Mouse (Mus musculus): Measurements from ENCODE around the gene Ociad2. TPM values are rescaled to one million over a fixed set of nuclear protein-coding genes. Genes with fewer than 3 reads are reported as not detected.

Ociad2 gene
- polyA plus RNA-seq, 1 experiment from 2014 or later = 162 TPM

DNA sequence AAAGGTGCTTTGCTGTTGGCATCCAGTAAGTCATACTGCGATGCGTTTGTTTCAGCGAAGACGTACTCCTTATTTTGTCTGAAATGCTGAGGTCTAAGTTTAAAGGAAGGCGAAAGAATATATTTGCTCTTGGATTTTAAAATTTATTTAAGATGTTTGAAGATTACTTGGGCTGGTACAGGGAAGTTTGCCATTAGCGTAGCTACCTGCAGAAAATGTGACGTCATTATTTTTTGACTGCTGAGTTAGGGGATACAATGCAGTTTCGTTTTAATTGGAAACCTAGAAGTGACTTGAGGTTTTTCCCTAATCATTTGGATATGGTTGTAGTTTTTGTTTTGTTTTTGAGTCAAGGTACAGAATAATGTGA lies 47.4 kb downstream of the Ociad2 start:
- peak overlapping the region; percentile 60 for H3K4me2 ChIP-seq (replicated peaks; ENCODE audit: low read depth)
- no peaks in the 10 kb centered on the region for H3K27me3 ChIP-seq (ENCODE audit: control insufficient read depth, insufficient read depth, low read length)
- TF ChIP-seq CTCF (IDR thresholded peaks at IDR 0.05; ENCODE audit: low read depth) (no peak), EP300 (optimal IDR thresholded peaks at IDR 0.05) (no peak)
- no peak for ATAC-seq (ENCODE audit: low FRiP score, low TSS enrichment)
- H3K4me3 ChIP-seq (ENCODE audit: low read depth, low read length) = peak overlapping the region; percentile 93
- H3K36me3 ChIP-seq (ENCODE audit: control insufficient read depth, insufficient read depth, low read length) = 0 out of 2 replicates have a peak, but pooled peaks cover 2% of the 10 kb centered on the region
- H3K9ac ChIP-seq (ENCODE audit: low read length) = peak overlapping the region; percentile 93
- H3K4me1 ChIP-seq (replicated peaks; ENCODE audit: control insufficient read depth, insufficient read depth) = no peaks in the 10 kb centered on the region
- H3K27ac ChIP-seq (replicated peaks) = no peak overlapping the region
- WGBS = 4% methylated on average over 8 of the region's 8 CpGs
- no peaks in the 10 kb centered on the region for H3K9me3 ChIP-seq (ENCODE audit: control insufficient read depth, low read length)
- no peak for DNase-seq (ENCODE audit: low spot score)

- peak; percentile 98 for DNase-seq (ENCODE audit: low spot score)
- no peak for TF ChIP-seq EP300 (optimal IDR thresholded peaks at IDR 0.05)
- peak; percentile 17; the same call in 1 of the 2 replicates for TF ChIP-seq CTCF (IDR thresholded peaks at IDR 0.05; ENCODE audit: low read depth)
- ATAC-seq (ENCODE audit: low FRiP score, low TSS enrichment) = peak; percentile 99
- peak within 1 kb of the TSS; percentile 93 for H3K9ac ChIP-seq (ENCODE audit: low read length)
- peak within 1 kb of the TSS; percentile 94 for H3K27ac ChIP-seq (replicated peaks)
- peak within 1 kb of the TSS; percentile 60 for H3K4me2 ChIP-seq (replicated peaks; ENCODE audit: low read depth)
- H3K4me3 ChIP-seq (ENCODE audit: low read depth, low read length) = peak within 1 kb of the TSS; percentile 93
- under 1% methylated on average over 56 of the region's 58 CpGs for WGBS
- no peaks in the 10 kb centered on the region for H3K27me3 ChIP-seq (ENCODE audit: control insufficient read depth, insufficient read depth, low read length)
- 0 out of 2 replicates have a peak, but pooled peaks cover 2% of the 10 kb centered on the region for H3K36me3 ChIP-seq (ENCODE audit: control insufficient read depth, insufficient read depth, low read length)
- H3K9me3 ChIP-seq (ENCODE audit: control insufficient read depth, low read length) = no peaks in the 10 kb centered on the region
- H3K4me1 ChIP-seq (replicated peaks; ENCODE audit: control insufficient read depth, insufficient read depth) = no peaks in the 10 kb centered on the region
Observed at GRCm38 (mm10) chr5:73292502-73293457, 48.0 kb downstream of the Ociad2 start, which contains the start of gene Ociad1. Gene Ociad1 (plus strand): TSS chr5:73292784.

DNA sequence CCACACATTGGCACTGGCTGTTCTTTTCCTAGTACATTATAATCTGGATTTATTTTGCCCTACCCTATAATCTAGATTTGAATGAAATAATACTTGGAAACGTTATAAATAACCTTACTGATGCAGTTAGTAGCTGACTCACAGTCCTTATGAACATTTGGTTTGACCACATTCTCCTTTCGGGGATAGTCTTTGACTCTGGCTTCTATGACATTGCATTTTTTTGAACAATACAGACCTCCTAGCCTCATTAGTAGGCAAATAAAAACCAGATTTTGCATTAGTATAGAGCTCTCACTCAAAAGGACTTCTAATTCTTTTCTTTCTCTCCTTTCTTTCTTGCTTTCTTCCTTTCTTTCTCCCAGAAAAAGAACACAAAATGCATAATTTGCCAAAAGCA lies 50.9 kb downstream of the Ociad2 start:
- 56% methylated on average over 2 of the region's 2 CpGs for WGBS
- no peak overlapping the region for H3K4me2 ChIP-seq (replicated peaks; ENCODE audit: low read depth)
- H3K9ac ChIP-seq (ENCODE audit: low read length) = no peak overlapping the region
- no peaks in the 10 kb centered on the region for H3K9me3 ChIP-seq (ENCODE audit: control insufficient read depth, low read length)
- ATAC-seq (ENCODE audit: low FRiP score, low TSS enrichment) = no peak
- H3K27ac ChIP-seq (replicated peaks) = no peak overlapping the region
- H3K4me3 ChIP-seq (ENCODE audit: low read depth, low read length) = no peak overlapping the region
- H3K36me3 ChIP-seq (ENCODE audit: control insufficient read depth, insufficient read depth, low read length) = no peaks in the 10 kb centered on the region
- no peaks in the 10 kb centered on the region for H3K27me3 ChIP-seq (ENCODE audit: control insufficient read depth, insufficient read depth, low read length)
- H3K4me1 ChIP-seq (replicated peaks; ENCODE audit: control insufficient read depth, insufficient read depth) = no peaks in the 10 kb centered on the region
- DNase-seq (ENCODE audit: low spot score) = no peak
- no peak for TF ChIP-seq EP300 (optimal IDR thresholded peaks at IDR 0.05)
- TF ChIP-seq CTCF (IDR thresholded peaks at IDR 0.05; ENCODE audit: low read depth) = no peak

GRCm38 (mm10) chr5:73286603-73287002 lies 54.2 kb downstream of the Ociad2 start:
- no peak for TF ChIP-seq CTCF (IDR thresholded peaks at IDR 0.05; ENCODE audit: low read depth)
- no peak for TF ChIP-seq EP300 (optimal IDR thresholded peaks at IDR 0.05)
- 59% methylated on average over 5 of the region's 5 CpGs for WGBS
- Histone ChIP-seq H3K4me1 (replicated peaks; ENCODE audit: control insufficient read depth, insufficient read depth) (no peaks in the 10 kb centered on the region), H3K4me2 (replicated peaks; ENCODE audit: low read depth) (no peak overlapping the region), H3K27me3 (ENCODE audit: control insufficient read depth, insufficient read depth, low read length) (no peaks in the 10 kb centered on the region), H3K4me3 (ENCODE audit: low read depth, low read length) (no peak overlapping the region), H3K9ac (ENCODE audit: low read length) (no peak overlapping the region), H3K36me3 (ENCODE audit: control insufficient read depth, insufficient read depth, low read length) (no peaks in the 10 kb centered on the region), H3K27ac (replicated peaks) (no peak overlapping the region), H3K9me3 (ENCODE audit: control insufficient read depth, low read length) (no peaks in the 10 kb centered on the region)
- ATAC-seq (ENCODE audit: low FRiP score, low TSS enrichment) (no peak), DNase-seq (ENCODE audit: low spot score) (no peak)

GRCm38 (mm10) chr5:73285470-73285978 lies 55.3 kb downstream of the Ociad2 start:
- no peaks in the 10 kb centered on the region; the same call in 1 of the 2 replicates for H3K4me1 ChIP-seq (replicated peaks; ENCODE audit: control insufficient read depth, insufficient read depth)
- H3K9ac ChIP-seq (ENCODE audit: low read length) = no peak overlapping the region
- WGBS = 54% methylated on average over 3 of the region's 3 CpGs
- H3K9me3 ChIP-seq (ENCODE audit: control insufficient read depth, low read length) = no peaks in the 10 kb centered on the region
- TF ChIP-seq EP300 (optimal IDR thresholded peaks at IDR 0.05) (no peak), CTCF (IDR thresholded peaks at IDR 0.05; ENCODE audit: low read depth) (no peak)
- H3K27ac ChIP-seq (replicated peaks) = no peak overlapping the region
- H3K36me3 ChIP-seq (ENCODE audit: control insufficient read depth, insufficient read depth, low read length) = no peaks in the 10 kb centered on the region
- no peak overlapping the region for H3K4me3 ChIP-seq (ENCODE audit: low read depth, low read length)
- ATAC-seq (ENCODE audit: low FRiP score, low TSS enrichment) (no peak), DNase-seq (ENCODE audit: low spot score) (no peak)
- no peak overlapping the region for H3K4me2 ChIP-seq (replicated peaks; ENCODE audit: low read depth)
- H3K27me3 ChIP-seq (ENCODE audit: control insufficient read depth, insufficient read depth, low read length) = no peaks in the 10 kb centered on the region

- no peak for ATAC-seq (ENCODE audit: low FRiP score, low TSS enrichment)
- no peak overlapping the region for H3K4me2 ChIP-seq (replicated peaks; ENCODE audit: low read depth)
- no peak for DNase-seq (ENCODE audit: low spot score)
- H3K27ac ChIP-seq (replicated peaks) = no peak overlapping the region
- H3K36me3 ChIP-seq (ENCODE audit: control insufficient read depth, insufficient read depth, low read length) = no peaks in the 10 kb centered on the region
- no peaks in the 10 kb centered on the region for H3K9me3 ChIP-seq (ENCODE audit: control insufficient read depth, low read length)
- H3K9ac ChIP-seq (ENCODE audit: low read length) = no peak overlapping the region
- TF ChIP-seq CTCF (IDR thresholded peaks at IDR 0.05; ENCODE audit: low read depth) = no peak
- no peak for TF ChIP-seq EP300 (optimal IDR thresholded peaks at IDR 0.05)
- no peak overlapping the region for H3K4me3 ChIP-seq (ENCODE audit: low read depth, low read length)
- peaks cover 6% of the 10 kb centered on the region; the same call in 1 of the 2 replicates for H3K4me1 ChIP-seq (replicated peaks; ENCODE audit: control insufficient read depth, insufficient read depth)
- no peaks in the 10 kb centered on the region for H3K27me3 ChIP-seq (ENCODE audit: control insufficient read depth, insufficient read depth, low read length)
Observed at GRCm38 (mm10) chr5:73284046-73284445, 56.8 kb downstream of the Ociad2 start.

Data from stomach, postnatal 0 days (tissue).